Mouse (Mus musculus) spleen, postnatal 10 days (tissue): ENCODE results near the gene Slc36a1.

Source experiments
- DNase-seq, 2 experiments: peaks; one replicate each; pipeline ENCODE4 v3.0.0; 2021 to 2022; ENCODE audit warnings: low spot score in 2 of 2

Gene Slc36a1

DNA sequence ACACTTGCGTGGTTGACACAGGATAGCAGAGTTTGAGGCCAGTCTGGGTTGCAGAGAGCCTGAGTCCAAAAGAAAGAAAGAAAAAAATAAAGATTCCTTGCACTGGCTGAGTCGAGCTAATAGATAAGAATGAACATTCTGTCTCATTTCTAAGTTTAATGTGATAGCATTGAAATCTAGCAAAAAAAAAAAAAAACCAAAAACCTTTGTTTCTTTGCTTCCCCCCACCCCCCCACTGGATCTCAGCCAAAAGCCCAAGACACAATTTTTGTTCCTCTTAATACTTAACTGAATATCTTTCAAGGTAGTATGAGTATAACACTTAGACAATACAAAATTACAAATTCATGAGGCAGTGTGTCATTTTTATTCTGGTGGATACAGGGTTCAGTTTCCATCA is 4.9 kb downstream of the Slc36a1 start:
- DNase-seq, result no peak

DNA sequence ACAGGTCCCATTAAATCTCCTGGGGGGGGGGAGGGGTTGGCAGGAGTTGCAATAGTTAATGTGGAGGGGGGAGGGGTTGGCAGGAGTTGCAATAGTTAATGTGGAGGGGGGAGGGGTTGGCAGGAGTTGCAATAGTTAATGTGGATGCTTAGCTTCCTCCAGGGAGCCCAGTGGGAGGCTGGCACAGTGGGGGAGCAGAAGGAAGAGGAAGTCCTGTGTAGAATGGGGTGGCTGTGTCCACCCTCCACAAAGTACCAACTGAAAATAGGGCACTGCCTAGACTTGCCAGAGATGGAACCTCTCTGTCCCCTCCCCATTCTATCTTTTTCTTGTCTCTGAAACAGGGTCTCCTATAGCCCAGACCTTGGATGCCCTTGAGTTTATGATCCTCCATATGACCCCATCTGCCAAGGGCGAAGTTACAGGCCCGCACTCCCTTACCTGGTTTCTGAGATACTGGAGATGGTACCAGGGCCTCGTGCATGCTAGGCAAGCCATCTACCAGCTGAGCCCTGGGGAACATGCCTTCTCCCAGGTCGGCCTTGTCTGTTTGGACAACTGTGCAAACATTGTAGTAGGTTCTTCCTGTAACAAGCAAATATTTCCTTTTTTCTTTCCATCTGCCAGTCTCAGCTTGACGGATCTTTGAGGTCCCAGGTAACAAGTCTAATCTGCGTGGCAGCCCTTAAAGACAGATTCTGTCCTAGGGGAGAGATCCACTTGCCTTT is 5.6 kb downstream of the Slc36a1 start:
- DNase-seq, result no peak

DNA sequence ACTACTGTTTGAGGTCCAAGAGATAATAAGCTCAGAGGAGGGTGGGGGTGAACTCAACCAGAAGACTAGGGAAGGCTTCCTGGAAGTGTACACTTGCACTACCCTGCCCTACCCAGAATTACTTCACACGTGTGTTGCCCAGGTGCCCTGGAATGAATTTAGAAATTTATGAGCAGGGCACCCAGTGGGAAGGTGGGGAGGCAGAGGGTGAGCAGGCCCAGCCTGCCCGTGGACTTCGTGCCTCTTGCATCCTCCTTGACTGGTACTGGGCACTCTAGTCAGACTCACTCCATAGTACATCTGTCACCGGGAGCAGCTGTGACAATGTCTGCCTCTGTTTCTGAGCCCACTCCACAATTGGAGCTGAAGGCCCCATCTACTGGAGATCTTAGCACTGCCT is 9.4 kb downstream of the Slc36a1 start:
- no peak for DNase-seq

DNA sequence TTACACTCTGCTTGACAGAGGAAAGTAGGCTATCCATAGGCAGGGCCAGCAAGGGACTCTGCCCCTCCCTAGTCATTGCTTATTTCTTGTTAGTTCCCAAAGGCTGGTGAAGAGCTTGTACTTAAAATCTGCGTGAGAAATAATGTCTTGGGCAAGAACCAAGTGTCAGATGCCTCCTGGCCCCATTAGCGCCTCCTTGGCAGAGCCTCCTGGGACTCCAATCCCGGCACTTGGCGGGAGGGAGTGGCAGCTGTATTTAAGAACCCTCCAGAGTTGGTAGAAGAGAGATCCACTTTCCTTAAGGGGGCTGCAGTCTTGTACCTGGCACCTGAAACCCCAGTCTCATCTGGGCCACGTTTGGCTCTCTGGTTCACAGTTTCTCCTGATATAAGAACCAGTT is 10.0 kb downstream of the Slc36a1 start:
- no peak for DNase-seq

DNA sequence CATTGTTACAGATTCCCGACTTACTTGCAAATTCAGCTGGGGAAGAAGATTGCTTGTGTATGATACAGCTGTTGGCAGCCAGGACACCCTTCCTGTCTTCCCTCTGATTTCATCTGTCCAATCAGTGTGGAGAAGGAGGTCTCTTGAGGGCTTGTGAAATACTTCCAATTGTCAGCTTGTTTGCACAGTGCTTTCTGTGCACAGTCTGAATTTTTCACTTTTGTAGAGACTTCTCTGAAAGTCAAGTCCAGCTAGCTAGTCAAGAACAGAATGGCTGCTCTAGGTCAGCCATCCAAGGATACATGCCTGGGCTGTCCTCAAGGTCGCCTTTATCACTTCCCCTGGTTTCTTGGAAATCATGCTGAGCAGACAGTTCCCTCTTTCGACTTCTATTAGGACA is 10.8 kb downstream of the Slc36a1 start:
- no peak for DNase-seq

DNA sequence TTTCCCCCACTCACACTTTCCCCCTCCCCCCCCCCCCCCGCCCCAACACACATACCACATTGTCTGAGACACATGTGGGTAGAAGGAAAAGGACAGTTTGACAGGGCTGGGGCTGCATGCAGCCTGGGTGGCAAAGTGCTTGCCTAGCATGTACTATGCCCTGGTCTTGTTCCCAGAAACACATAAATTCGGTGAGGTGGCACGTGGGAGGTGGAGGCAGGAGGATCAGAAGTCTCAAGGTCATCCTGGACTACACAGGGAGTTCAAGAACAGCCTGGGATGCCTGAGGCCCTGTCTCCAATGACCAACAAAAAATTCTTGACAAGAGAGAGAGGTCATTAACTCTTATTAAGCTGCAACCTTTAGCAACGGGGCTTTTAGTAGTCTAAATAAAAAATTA is 11.9 kb downstream of the Slc36a1 start:
- DNase-seq, result no peak

DNA sequence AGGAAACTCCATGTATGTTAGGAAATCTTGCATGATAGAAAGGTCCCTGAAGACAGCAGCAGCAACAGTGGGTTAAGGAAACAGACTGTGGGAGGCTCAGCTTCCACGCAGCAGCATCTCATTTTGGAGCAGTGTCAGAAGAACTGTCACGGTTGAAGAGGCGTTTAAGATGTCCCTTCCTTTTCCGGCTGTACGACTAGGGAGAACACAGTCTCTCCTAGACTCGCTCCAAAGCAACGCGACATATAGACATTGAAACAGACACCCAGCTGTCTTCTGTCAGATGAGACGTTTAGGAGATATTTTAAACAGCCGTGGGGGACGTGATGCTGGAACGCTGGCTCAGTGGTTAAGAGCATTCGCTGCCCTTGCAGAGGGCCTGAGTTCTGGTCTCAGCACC is 12.7 kb downstream of the Slc36a1 start:
- no peak for DNase-seq

DNA sequence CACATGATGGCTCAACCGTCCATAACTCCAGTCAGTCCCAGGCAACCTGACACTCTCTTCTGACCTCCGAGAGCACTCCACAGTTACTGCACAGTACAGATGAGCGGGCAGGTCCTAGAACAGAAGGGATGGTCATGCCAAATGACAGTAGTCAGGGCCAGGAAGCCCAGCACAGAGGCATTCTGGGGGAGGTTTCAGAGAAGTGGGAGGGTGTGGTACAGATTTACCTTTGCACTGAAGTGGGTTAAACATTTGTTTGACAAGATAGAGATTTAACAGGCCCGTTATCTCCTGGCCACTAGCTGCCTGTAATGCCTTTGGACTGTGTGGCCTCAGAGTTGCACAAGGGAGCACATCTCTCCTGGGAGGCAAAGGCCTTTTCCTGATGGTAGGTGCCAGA is 13.3 kb downstream of the Slc36a1 start:
- DNase-seq, result no peak

DNA sequence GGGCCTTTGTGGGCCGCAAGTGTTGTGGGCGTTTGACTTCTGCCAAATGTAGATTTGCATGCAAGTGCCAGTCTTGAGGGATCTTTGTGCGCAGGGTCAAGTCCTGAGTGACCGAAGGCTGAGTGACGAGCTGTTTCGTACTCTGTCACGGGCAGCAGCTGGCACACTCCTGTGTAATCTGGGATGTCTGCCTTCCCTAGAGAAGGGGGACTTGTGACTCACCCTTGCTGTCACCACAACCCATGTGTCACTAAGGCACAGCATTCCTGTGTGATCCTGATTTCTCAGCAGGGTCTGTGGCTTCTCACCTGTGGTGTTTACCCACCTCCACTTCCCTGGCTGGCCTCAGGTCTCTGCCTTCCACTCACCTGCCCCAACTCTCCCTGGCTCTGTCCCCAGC is 13.7 kb downstream of the Slc36a1 start:
- no peak for DNase-seq

DNA sequence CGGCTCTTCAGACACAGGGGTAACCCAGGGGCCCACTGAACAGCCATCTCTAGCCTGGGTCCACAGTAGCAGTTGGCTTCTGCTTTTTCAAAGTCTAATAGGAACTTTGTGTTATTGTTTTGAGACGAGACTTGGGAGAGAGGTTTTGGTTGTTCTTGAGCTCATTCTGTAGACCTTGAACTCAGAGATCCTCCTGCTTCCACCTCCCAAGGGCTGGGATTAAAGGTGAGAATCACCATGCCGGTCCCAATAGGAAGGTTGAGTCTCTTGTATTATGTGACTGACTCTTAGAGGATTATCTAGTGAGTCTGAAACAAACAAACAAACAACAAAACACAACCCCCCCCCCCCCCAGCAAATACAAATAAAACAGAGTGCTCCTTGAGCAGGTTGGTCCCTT is 14.3 kb downstream of the Slc36a1 start:
- DNase-seq, result no peak

DNA sequence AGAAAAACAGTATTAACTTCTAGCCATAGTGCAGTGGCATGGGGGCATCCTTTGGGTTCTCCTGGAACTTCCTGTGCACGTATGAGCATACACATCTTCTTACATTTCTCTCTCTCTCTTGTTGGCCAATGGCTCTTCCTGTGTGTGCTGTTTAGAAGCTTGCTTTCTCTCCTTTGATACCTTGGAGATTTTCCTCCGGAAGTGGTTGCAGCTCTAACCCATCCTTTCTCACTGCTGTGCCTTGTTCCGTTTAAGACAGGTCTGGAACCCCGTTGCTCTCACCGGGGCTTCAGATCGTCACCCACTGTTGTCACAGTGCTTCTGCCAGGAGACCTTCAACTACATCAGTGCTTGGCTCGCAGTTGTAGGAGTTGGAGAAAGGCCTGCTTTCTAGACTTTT is 17.2 kb downstream of the Slc36a1 start:
- no peak for DNase-seq

DNA sequence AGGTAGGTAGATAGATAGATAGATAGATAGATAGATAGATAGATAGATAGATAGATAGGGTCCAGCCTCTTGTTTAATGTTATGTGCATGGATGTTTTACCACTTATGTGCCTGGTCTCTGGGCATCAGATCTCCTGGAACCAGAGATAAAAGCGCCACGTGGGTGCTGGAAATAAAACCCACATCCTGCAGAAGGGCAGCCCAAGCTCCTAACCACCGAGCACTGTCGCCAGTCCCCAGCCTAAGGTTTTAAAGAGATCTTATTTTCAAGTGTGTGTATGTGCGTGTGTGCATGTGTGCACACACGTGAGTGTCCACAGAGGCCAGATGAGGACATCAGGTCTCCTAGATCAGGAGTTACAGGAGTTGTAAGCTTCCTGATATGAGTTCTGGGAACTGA is 26.9 kb downstream of the Slc36a1 start:
- DNase-seq, result no peak

DNA sequence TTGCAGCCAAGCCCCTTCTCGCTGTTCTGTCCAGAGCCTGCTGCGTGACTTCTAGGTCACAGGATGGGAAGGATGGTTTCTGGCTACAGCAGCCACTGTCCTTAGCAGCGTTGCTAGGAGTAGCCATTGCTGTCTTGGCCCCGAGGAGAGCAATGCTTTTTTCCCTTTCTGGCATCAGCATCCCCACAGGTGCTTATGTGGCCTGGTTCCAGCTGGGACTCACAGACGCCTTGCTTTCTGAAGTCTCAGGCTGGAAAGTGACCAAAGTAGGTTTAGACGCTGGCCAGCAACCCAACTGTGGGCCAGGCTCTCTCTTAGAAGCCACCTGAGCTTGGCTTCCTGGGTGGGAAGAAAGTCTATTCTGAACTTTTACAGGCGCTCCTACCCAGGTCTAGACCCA is 30.1 kb downstream of the Slc36a1 start:
- no peak for DNase-seq

DNA sequence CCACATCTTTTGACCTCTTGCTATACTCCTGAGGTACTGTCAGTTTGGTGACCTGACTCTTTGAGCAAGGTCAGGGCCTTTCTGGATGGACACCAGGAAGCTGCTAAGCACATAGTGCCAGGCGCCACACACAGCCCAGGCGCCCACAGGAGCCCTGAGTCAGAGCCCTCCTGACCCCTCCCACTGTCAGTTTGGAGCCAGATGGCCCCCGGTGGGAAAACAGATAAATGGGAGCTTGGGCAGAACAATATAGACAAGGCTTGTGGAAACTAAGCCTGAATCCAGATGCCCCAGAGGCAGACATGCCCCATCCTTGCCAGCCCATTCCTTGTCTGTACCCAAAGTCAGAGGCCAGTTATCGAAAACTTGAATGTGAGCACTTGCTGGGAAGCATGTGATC is 30.6 kb downstream of the Slc36a1 start:
- DNase-seq, result no peak

DNA sequence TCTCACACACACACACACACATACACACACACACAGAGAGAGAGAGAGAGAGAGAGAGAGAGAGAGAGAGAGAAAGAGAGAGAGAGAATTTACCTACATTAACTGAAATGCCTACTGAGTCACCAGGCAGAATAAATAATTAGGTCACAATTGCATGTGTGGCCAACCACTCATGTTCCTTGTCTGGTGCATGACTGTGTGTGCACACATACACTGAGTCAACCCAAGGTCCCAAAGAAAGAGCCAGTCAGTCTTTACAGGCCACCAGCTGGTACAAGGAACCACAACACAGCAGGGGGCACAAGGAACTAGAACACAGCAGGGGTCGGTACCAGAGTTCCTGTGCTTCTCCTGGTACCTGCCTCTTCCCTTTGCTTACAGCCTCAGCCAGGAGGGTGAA is 32.7 kb downstream of the Slc36a1 start:
- DNase-seq, result no peak

DNA sequence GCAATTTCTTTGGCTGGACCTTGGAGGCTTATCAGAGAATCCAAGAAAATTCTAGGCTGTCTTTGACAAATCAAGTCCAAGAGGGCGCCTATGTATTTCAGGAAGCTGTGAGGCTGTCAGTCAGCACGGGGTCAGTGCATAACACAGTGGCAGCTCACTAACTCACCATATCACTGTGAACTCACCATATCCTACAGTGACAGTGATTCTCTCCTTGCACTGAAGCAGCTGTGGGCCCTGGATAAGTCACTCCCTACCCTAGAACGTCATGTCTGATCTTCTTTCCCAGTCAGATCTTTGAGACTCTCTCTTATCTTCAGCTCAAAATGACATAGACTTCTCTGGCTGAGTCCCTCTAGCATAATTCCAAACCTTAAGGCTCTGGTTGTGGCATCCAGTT is 35.3 kb downstream of the Slc36a1 start:
- no peak for DNase-seq

DNA sequence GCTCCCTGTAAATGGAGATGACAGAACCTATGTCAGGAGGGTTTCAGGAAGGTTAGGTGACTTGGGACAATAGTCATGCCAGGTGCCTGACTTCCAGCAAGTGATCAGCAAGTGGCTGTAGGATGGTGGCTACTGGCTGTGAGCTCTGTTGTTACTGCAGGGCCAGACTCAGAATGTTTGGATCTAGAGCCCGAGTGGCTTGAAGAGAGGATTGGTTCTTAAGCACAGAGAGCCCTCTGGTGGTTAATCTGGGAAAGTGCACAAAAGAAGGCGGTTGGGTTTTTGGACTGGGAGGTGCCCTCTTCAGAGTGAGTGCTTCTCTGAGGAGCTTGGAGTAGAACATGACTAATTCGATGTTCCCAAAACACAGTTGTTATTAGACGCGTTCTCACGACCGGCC is 36.4 kb downstream of the Slc36a1 start:
- DNase-seq, result peak; percentile 16 to 55

DNA sequence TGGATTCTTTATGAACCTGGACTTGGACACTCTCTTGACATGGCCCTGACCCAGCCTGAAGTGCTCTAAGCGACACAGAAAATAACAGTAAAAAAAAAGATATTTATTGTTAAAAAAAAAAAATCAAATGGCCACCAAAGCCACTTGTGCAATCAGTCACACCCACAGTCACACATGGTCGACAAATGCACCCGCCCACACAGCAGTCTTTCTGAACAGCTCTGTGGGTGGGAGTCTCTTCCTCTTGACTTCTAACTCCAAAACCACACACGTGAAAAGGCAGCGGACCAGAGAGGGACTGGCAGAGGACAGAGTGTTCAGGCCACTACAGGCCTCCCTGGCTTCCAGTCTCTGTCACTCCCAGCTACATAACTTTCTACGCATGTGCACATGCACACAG is 46.4 kb downstream of the Slc36a1 start:
- DNase-seq, result no peak

DNA sequence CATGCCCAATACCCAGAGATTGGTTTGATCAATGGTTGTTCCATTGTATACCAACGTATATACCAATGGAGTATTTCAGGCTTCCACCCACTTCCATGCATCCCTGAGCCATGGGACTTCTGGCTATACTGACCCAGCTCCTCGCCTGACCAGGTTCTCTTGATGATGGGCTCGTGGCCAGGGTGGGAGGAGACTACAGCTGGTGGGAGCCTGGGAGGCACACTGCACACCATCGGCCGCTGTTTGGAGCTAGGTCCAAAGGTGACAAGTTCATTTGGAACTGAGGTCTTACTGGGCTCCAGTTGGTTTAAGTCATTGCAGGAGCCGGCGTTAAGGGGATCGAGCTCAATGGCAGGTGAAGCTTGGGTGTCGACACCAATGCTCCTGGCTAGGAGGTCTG is 49.2 kb downstream of the Slc36a1 start:
- no peak for DNase-seq

DNA sequence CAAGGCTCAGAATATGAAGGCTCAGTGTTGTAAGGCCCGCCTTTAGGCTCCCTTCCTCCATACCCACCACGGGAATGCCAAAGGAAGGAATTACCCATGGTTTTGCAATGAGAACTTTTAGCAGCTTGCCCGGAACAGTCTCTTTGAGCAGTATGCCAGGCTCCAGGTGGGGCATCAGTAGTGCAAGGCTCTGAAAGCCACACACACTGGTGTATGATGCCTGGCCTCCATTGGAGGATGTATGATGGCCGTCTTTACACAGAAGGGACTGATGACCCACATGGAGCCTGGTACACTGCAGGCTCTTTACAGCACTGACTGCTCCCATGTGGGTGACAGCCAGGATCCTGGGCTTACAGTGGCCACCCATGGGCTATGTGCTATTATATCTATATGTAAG is 57.0 kb downstream of the Slc36a1 start:
- DNase-seq, result no peak

DNA sequence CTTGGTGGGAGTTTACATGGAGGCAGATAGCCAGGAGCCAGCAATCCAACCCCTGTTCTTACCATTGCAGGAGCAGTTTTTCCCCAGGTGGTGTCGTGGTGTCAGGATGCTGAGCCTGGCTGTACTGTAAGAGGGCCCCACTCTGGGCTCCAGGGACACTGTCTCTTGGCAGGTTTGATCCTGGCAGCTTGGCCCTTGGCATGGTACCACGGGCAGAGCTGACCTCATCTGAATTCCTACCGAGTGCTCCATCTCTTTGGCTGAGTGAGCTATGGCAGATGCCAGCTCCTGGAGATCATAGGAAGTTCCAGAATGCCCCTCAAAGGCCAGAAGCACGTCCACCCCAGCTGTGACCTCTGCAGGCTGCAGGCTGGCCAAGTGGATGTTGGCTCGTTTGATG is 57.9 kb downstream of the Slc36a1 start:
- DNase-seq, result no peak

DNA sequence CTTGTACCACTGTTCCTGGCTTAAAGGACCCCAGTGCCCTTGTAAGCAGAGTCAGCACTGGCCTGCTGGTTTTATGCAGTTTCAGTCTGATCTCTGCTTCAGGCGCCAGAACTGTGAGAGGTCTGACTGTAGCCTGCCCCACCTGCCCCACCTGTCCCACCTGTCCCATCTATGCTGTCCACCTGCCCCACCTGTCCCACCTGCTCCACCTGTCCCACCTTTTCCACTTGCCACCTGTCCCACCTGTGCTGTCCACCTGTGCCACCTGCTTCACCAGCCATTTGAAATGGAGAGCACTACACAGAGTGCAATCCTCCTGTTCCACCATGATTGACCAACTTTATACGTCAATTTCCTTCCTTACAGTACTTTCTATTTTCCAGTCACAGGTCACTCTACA is 60.2 kb downstream of the Slc36a1 start:
- DNase-seq, result no peak

DNA sequence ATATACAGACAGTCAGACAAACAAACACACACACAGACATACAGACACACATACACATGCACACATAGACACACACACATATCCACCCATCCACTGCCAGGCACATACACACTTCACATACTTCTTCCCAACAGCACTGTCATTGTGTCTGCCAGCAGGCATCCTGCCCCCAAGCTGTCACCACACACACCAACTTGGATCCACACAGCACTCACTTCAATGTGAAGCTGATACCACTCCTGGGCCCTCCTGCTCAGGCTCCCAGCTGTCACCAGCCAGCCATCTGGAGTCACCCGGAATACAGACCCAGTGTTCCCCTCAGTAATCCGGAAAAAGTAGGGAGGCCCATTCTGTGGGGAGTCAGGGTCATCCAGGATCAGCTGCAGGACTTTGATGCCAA is 61.5 kb downstream of the Slc36a1 start:
- DNase-seq, result no peak

DNA sequence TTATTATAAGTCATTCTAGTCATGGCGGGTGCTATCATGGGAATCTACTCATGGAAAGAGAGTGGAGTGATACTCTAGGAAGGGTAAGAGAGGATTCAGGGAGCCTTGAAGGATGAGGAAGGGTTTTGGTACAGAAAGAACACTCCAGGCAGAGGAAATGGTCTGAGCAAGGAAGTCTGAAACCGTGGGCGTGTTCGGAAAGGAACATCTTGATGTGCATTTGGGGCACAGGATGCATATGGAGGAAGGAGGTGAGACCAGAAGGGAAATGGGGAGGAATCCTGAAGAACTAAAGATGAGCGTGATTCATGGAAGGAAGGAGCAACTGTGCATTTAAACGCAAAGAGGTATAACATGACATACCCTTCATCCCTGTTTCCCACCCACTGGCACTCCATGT is 64.4 kb downstream of the Slc36a1 start:
- DNase-seq, result no peak
